Mouse (Mus musculus) thymus, postnatal 0 days (tissue): Measurements from ENCODE around the gene Pde11a. TPM values are rescaled to one million over a fixed set of nuclear protein-coding genes. Genes with fewer than 3 reads are reported as not detected.

Experiments used
- DNase-seq: peaks from one replicate; pipeline ENCODE4 v3.0.0-alpha.2; 2015; ENCODE audit warnings: low spot score
- microRNA-seq: library from miRNA; unstranded; fragments of <30 nt; microRNA quantifications from one replicate; pipeline ENCODE4, GENCODE M21; 2016; ENCODE audit warnings: borderline number of aligned reads
- polyA plus RNA-seq: library from polyadenylated mRNA; unstranded; fragments of >200 nt; fragmentation: Nextera tagmentation; extraction: Ambion mirVana; gene quantifications from 2 replicates; pipeline ENCODE4 v1.2.1, GENCODE M21; 2015

Gene Pde11a
- polyA plus RNA-seq, 1 experiment from 2014 or later = 2.8 TPM

GRCm38 (mm10) chr2:75963211-75963840 is 375.2 kb downstream of the Pde11a start:
- DNase-seq = no peak

GRCm38 (mm10) chr2:75960366-75961330 is 377.9 kb downstream of the Pde11a start:
- DNase-seq = no peak

- no peak for DNase-seq
Observed at GRCm38 (mm10) chr2:75959850-75960365, 378.7 kb downstream of the Pde11a start.

GRCm38 (mm10) chr2:75959183-75959849 is 379.3 kb downstream of the Pde11a start:
- no peak for DNase-seq

GRCm38 (mm10) chr2:75955709-75956108 is 382.9 kb downstream of the Pde11a start:
- DNase-seq = no peak

- DNase-seq = no peak
Observed at GRCm38 (mm10) chr2:75953320-75953719, 385.3 kb downstream of the Pde11a start.

- no peak for DNase-seq
Observed at GRCm38 (mm10) chr2:75950685-75951084, 387.9 kb downstream of the Pde11a start.

Small RNAs within 50 kb of the gene (microRNA-seq; reads per million reads assigned to microRNA genes)
- not detected for gene Gm44337

Other genes with a start within 250 kb of the Pde11a start
- not detected in 2 replicates for gene Cyct, start 21.7 kb upstream of the Pde11a start, polyA plus RNA-seq
- 25.1 and 25.4 TPM in 2 replicates for gene Rbm45, start 31.2 kb upstream of the Pde11a start, polyA plus RNA-seq
- 10.1 and 10.8 TPM in 2 replicates for gene Osbpl6, start 67.7 kb upstream of the Pde11a start, polyA plus RNA-seq